Mouse (Mus musculus) myocyte (in vitro differentiated cells): ENCODE results near the gene Gfi1. TPM values are rescaled to one million over a fixed set of nuclear protein-coding genes. Genes with fewer than 3 reads are reported as not detected.

Source experiments
- H3K27me3 ChIP-seq: one replicate; pipeline ENCODE4 v1.6.1; 2011; ENCODE audit not compliant: control insufficient read depth, insufficient read depth, insufficient read length
- H3K36me3 ChIP-seq: one replicate; pipeline ENCODE4 v1.6.1; 2011; ENCODE audit not compliant: control insufficient read depth, insufficient read depth
- H3K4me2 ChIP-seq: one replicate; pipeline ENCODE4 v1.6.1; 2011; ENCODE audit warnings: low read depth, control low read depth
- H3K4me3 ChIP-seq: one replicate; pipeline ENCODE4 v1.5.1; 2011; ENCODE audit warnings: mild to moderate bottlenecking, control low read depth, moderate library complexity
- H3K79me2 ChIP-seq: one replicate; pipeline ENCODE4 v1.6.1; 2011; ENCODE audit not compliant: control insufficient read depth, insufficient read depth
- H3ac ChIP-seq: one replicate; pipeline ENCODE4 v1.6.1; 2011; ENCODE audit not compliant: control insufficient read depth, insufficient read length
- CEBPB ChIP-seq: IDR thresholded peaks from 2 replicates; pipeline ENCODE4 v1.6.1; 2011; ENCODE audit warnings: mild to moderate bottlenecking, moderate library complexity; ENCODE audit not compliant: poor library complexity, insufficient read depth, severe bottlenecking
- E2F4 ChIP-seq: IDR thresholded peaks from one replicate; pipeline ENCODE4 v1.6.1; 2011; ENCODE audit warnings: mild to moderate bottlenecking, control low read depth, moderate library complexity; ENCODE audit not compliant: insufficient read depth
- MAX ChIP-seq: IDR thresholded peaks from one replicate; pipeline ENCODE4 v1.6.1; 2011; ENCODE audit warnings: low read depth, mild to moderate bottlenecking, control low read depth
- MYOD1 ChIP-seq, 3 experiments: IDR thresholded peaks; one replicate each; pipeline ENCODE4 v1.6.1; 2011; ENCODE audit warnings: control low read depth in 2 of 3, low read depth in 2 of 3, mild to moderate bottlenecking in 2 of 3, moderate library complexity in 1 of 3; ENCODE audit not compliant: insufficient read length in 2 of 3, control insufficient read depth in 1 of 3
- MYOG ChIP-seq, 3 experiments: IDR thresholded peaks; one replicate each; pipeline ENCODE4 v1.6.1; 2011; ENCODE audit warnings: control low read depth in 2 of 3, low read depth in 2 of 3, mild to moderate bottlenecking in 2 of 3; ENCODE audit not compliant: insufficient read length in 2 of 3, control insufficient read depth in 1 of 3, insufficient read depth in 1 of 3
- POLR2A ChIP-seq: IDR thresholded peaks from one replicate; pipeline ENCODE4 v1.6.1; 2011; ENCODE audit warnings: low read depth, mild to moderate bottlenecking, control low read depth, moderate library complexity; ENCODE audit not compliant: insufficient read length
- POLR2AphosphoS2 ChIP-seq: IDR thresholded peaks from one replicate; pipeline ENCODE4 v1.6.1; 2011; ENCODE audit warnings: low read depth, control low read depth; ENCODE audit not compliant: insufficient read length
- REST ChIP-seq: IDR thresholded peaks from one replicate; pipeline ENCODE4 v1.6.1; 2011; ENCODE audit warnings: mild to moderate bottlenecking, control low read depth, moderate library complexity; ENCODE audit not compliant: insufficient read depth, insufficient read length
- SRF ChIP-seq: IDR thresholded peaks from one replicate; pipeline ENCODE4 v1.6.1; 2011; ENCODE audit warnings: low read depth; ENCODE audit not compliant: control insufficient read depth, insufficient read length
- TCF12 ChIP-seq: IDR thresholded peaks from one replicate; pipeline ENCODE4 v1.6.1; 2011; ENCODE audit warnings: mild to moderate bottlenecking, control low read depth; ENCODE audit not compliant: poor library complexity, insufficient read depth, severe bottlenecking
- TCF3 ChIP-seq: IDR thresholded peaks from one replicate; pipeline ENCODE4 v1.6.1; 2011; ENCODE audit warnings: low read depth, control low read depth; ENCODE audit not compliant: insufficient read length
- USF1 ChIP-seq: IDR thresholded peaks from one replicate; pipeline ENCODE4 v1.6.1; 2011; ENCODE audit warnings: low read depth, mild to moderate bottlenecking, control low read depth, moderate library complexity
- polyA plus RNA-seq: library from polyadenylated mRNA; unstranded; fragments of >200 nt; fragmentation: generic; extraction: Trizol; gene quantifications from one replicate; pipeline ENCODE4 v1.2.1, GENCODE M21; 2012; ENCODE audit warnings: missing spikeins

Gfi1 gene
- polyA plus RNA-seq, 1 experiment = 0.78 TPM

DNA sequence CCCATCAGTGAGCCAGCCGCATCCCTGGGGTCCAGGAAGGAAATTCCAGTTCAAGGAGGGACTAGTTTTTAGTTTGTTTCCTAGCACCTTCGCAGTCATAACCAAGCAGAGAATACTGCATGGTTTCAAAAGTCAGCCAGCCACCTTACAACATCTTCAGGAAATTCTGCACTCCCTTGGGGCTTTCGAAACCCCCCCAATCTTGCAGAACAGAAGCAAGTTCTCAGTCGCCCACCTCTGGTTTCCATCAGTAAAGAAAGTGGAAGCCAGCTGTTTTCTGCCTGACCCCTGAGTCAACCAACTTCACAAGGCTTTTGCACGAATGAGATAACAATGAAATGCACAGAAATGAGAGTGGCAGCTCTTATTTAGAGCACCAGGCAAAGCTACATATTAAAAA lies 47.4 kb downstream of the Gfi1 start:
- H3K79me2 ChIP-seq = no peaks in the 10 kb centered on the region
- no peaks in the 10 kb centered on the region for H3K36me3 ChIP-seq
- TF ChIP-seq POLR2A (no peak), TCF12 (no peak), MYOD1 (IDR thresholded peaks at IDR 0.05; ENCODE audit: control insufficient read depth in 1 of 3, insufficient read length in 2 of 3, low read depth in 2 of 3) (no peak), MAX (no peak), SRF (no peak), REST (no peak), CEBPB (no peak), USF1 (no peak), E2F4 (no peak), TCF3 (no peak), POLR2AphosphoS2 (no peak), MYOG (IDR thresholded peaks at IDR 0.05; ENCODE audit: control insufficient read depth in 1 of 3, insufficient read depth in 1 of 3, insufficient read length in 2 of 3, low read depth in 2 of 3) (no peak)
- no peak overlapping the region for H3K4me2 ChIP-seq
- no peak overlapping the region for H3K4me3 ChIP-seq
- no peak overlapping the region for H3ac ChIP-seq
- H3K27me3 ChIP-seq = no peaks in the 10 kb centered on the region

Other genes starting within 250 kb of the Gfi1 start
- gene Gm42669, start 218.4 kb downstream of the Gfi1 start, polyA plus RNA-seq = 0.02 TPM
- gene 1700028K03Rik, start 191.3 kb downstream of the Gfi1 start, polyA plus RNA-seq = not detected
- 9.7 TPM for gene Rpap2, start 128.7 kb downstream of the Gfi1 start, polyA plus RNA-seq
- 2.7 TPM for gene Glmn, start 128.1 kb downstream of the Gfi1 start, polyA plus RNA-seq
- gene Ube2d2b, start 104.1 kb upstream of the Gfi1 start, polyA plus RNA-seq = 0.02 TPM
- 8.4 TPM for gene Evi5, start 149.1 kb upstream of the Gfi1 start, polyA plus RNA-seq
- gene Rpl5, start 174.5 kb upstream of the Gfi1 start, polyA plus RNA-seq = 207 TPM